In the genomic region with DNA sequence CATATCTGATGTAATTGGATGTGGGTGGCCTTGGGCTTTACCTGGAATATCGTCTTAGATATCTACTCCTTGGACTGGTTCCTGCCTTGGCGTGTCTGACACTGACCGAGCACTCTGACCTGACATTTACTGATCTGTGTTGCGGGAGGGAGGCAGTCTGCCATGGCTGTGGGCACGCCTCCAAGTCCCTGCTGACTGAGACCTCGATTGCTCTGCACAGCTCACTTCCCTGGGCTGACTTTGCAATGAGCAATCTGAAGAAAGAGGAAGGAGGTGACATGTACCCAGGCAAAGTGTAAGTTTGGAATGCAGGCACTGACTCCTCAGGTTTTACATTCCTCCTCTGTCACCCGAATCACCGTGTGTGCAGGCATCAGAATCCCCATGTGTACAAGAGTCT, we compare ENCODE assay signal across 8 mouse cellular contexts.
A peak's percentile ranks its signal among the peaks of the same experiment; 100 is the strongest.
DNase-seq lines count a peak whose midpoint lies in the region; ATAC-seq and TF ChIP-seq lines count a peak whose summit lies in the region.

No protein-coding gene starts in this region.

- H3K4me3 ChIP-seq in kidney, adult 2 months (ENCODE audit: insufficient read depth, low read depth, low read length) = no peak overlapping the region
- H3K4me3 ChIP-seq in kidney, embryonic 14.5 days (ENCODE audit: low read length) = no peak overlapping the region
- no peak overlapping the region for H3K4me3 ChIP-seq in forebrain, postnatal 0 days (ENCODE audit: low read depth, low read length)

- DNase-seq in kidney, adult 2 months = peak; percentile 23
- DNase-seq in adrenal gland, adult (ENCODE audit: inconsistent age in 2 of 2, low spot score in 1 of 2) = peak; percentile 88 to 96
- peak; percentile 26 for DNase-seq in cerebellum, adult 11-12 months
- peak; percentile 47 to 58 for DNase-seq in heart, postnatal 10 days
- no peak for DNase-seq in thymus, postnatal 14 days
- no peak for DNase-seq in forebrain, postnatal 0 days

- H3K27ac ChIP-seq in kidney, adult 2 months (ENCODE audit: insufficient read depth, low read depth, low read length) = no peak overlapping the region
- no peak overlapping the region for H3K27ac ChIP-seq in kidney, embryonic 14.5 days (ENCODE audit: low read depth, low read length)
- H3K27ac ChIP-seq in forebrain, postnatal 0 days (ENCODE audit: low read depth, low read length) = no peak overlapping the region

- ATAC-seq in kidney, embryonic 14.5 days (ENCODE audit: low FRiP score, low TSS enrichment) = no peak
- ATAC-seq in forebrain, postnatal 0 days = no peak
- no peak for ATAC-seq in monocyte, adult 5-6 weeks (replicated peaks; ENCODE audit: insufficient number of reproducible peaks, low FRiP score, low TSS enrichment, poor library complexity, severe bottlenecking)

- TF ChIP-seq POLR2A in kidney, adult 2 months (IDR thresholded peaks at IDR 0.05; ENCODE audit: low read depth, low read length) = no peak

- intact Hi-C loops in heart, postnatal 10 days (cut with DNase I) = no loop called here

- H3K4me2 ChIP-seq in kidney, embryonic 14.5 days (replicated peaks; ENCODE audit: low read depth, low read length) = no peak overlapping the region
- H3K4me2 ChIP-seq in forebrain, postnatal 0 days (ENCODE audit: low read depth) = no peak overlapping the region

- no peak overlapping the region for H3K9ac ChIP-seq in kidney, embryonic 14.5 days (ENCODE audit: low read depth, low read length)
- no peak overlapping the region for H3K9ac ChIP-seq in forebrain, postnatal 0 days

- H3K9me3 ChIP-seq in kidney, embryonic 14.5 days (ENCODE audit: control insufficient read depth, low read length) = no peaks in the 10 kb centered on the region
- no peaks in the 10 kb centered on the region for H3K9me3 ChIP-seq in forebrain, postnatal 0 days (ENCODE audit: low read length)

- no peaks in the 10 kb centered on the region for H3K36me3 ChIP-seq in kidney, adult 2 months (ENCODE audit: control insufficient read depth, insufficient read depth, low read length)
- no peaks in the 10 kb centered on the region for H3K36me3 ChIP-seq in kidney, embryonic 14.5 days (ENCODE audit: control insufficient read depth, insufficient read depth, low read length)
- H3K36me3 ChIP-seq in forebrain, postnatal 0 days (ENCODE audit: insufficient read depth) = no peaks in the 10 kb centered on the region

- H3K4me1 ChIP-seq in kidney, adult 2 months (ENCODE audit: control insufficient read depth, insufficient read depth, low read length) = no peaks in the 10 kb centered on the region
- H3K4me1 ChIP-seq in kidney, embryonic 14.5 days (ENCODE audit: control insufficient read depth, insufficient read depth, low read length) = no peaks in the 10 kb centered on the region
- no peaks in the 10 kb centered on the region for H3K4me1 ChIP-seq in forebrain, postnatal 0 days (ENCODE audit: insufficient read depth)

- TF ChIP-seq CTCF in kidney, adult 2 months (conservative IDR thresholded peaks at IDR 0.05; ENCODE audit: insufficient read depth, insufficient read length, low read depth, low read length) = no peak
- TF ChIP-seq CTCF in forebrain, postnatal 0 days (IDR thresholded peaks at IDR 0.05; ENCODE audit: low read depth) = no peak

- no peaks in the 10 kb centered on the region for H3K27me3 ChIP-seq in kidney, adult 2 months (replicated peaks; ENCODE audit: control insufficient read depth, insufficient read depth, low read length)
- no peaks in the 10 kb centered on the region for H3K27me3 ChIP-seq in kidney, embryonic 14.5 days (ENCODE audit: control insufficient read depth, insufficient read depth, low read length)
- H3K27me3 ChIP-seq in forebrain, postnatal 0 days (ENCODE audit: insufficient read depth, low read length) = no peaks in the 10 kb centered on the region

- WGBS in kidney, adult 2 months = 31% methylated on average over 8 of the region's 8 CpGs
- WGBS in kidney, embryonic 14.5 days = 55% methylated on average over 8 of the region's 8 CpGs
- WGBS in forebrain, postnatal 0 days = 68% methylated on average over 8 of the region's 8 CpGs

Comparison
In these comparisons a context has a peak if more than half of its experiments do, and no peak if none do; other contexts are left out.
1. DNase-seq: peak in kidney, adult 2 months (single experiment), adrenal gland, adult (2 of 2), cerebellum, adult 11-12 months (single experiment) and heart, postnatal 10 days (2 of 2); none in thymus, postnatal 14 days (single experiment) and forebrain, postnatal 0 days (single experiment).